Mouse (Mus musculus): ENCODE measurements around the gene Topors.
A peak's percentile ranks its signal among the peaks of the same experiment; 100 is the strongest.
"Not testable (repeated sequence)": the region's sequence is repeated elsewhere in the genome, so short reads cannot be mapped to it uniquely, and the experiment has no call there.

Gene Topors

DNA sequence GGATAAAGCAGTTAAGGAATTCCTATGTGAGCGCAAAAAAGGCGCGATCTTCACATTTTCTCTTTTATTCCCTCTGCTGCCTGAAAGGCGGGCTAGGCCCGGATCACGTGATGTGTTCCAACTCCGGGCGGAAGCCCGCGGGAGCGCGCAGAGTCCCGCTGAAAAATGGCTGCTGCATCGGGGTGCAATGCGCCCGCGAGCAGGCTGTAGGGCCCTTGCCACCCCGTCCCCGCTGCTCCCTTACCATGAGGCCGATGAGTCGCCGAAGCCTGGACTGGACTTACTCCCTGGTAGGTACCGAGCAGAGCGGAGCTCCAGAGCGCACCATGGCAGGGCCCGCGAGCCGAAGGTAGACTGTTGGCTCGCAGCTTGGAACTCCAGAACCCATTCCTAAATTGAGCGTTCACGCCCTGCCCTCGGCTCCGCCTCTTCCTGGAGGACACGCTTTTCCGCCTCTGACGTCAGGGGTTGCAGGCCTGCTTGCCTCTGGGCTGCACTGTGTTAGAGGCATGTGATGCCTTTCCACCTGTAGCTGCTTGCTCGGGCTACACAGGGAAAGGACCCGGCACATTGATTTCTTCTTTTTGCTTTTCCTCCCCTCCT is at the start of gene Topors, which contains the start of gene Smim27:
Topors (minus strand) TSS at position 421 of the 603 bp plus-strand sequence.
Smim27 (plus strand) TSS at position 150 of the 603 bp plus-strand sequence.
- DNase-seq (ENCODE audit: low read depth in 1 of 2, low spot score in 2 of 2): peak; percentile 88

- no peak for DNase-seq (ENCODE audit: low read depth in 1 of 2, low spot score in 2 of 2)
These were observed 47.8 kb upstream of the Topors start for GRCm38 (mm10) chr4:40317404-40317803.

GRCm38 (mm10) chr4:40313026-40313425 is 43.4 kb upstream of the Topors start:
- DNase-seq (ENCODE audit: low read depth in 1 of 2, low spot score in 2 of 2): peak; percentile 16 to 28

GRCm38 (mm10) chr4:40312213-40312612 is 42.6 kb upstream of the Topors start:
- no peak for DNase-seq (ENCODE audit: low read depth in 1 of 2, low spot score in 2 of 2)

GRCm38 (mm10) chr4:40310796-40311383 is 41.2 kb upstream of the Topors start:
- no peak for DNase-seq (ENCODE audit: low read depth in 1 of 2, low spot score in 2 of 2)

GRCm38 (mm10) chr4:40309682-40310081 is 40.0 kb upstream of the Topors start:
- no peak for DNase-seq (ENCODE audit: low read depth in 1 of 2, low spot score in 2 of 2)

DNA sequence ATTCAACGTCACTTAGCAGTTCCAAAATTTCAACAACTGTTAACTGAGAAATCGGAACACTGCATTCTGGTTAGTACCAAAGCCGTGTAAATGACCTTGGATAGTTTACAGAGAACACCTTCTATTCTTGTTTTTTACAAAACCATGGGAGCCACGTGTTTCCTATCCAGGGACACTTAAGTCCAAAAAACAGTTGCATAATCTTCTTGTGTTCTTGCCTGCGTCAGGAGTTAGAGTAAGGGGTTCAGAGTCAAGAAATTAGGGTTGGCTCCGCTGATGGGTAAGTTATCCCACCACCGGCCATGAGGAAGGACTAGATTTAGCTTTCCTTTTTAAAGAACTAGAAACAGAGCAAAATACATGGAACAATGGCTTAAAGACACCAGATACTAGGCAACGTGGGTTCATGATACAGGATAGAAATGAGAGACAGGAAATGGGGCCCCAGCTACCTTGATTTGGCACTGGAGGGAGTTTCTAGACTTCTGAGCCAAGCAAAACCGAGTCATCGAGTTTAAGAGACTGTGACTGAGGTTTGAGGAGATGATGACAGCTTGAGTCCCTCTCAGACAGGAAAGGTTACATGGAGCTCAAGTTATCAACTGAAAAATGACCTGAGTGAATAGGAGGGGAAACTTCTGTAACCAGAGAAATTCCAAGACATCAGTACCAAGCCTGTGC is 32.9 kb upstream of the Topors start:
- no peak for DNase-seq (ENCODE audit: low read depth in 1 of 2, low spot score in 2 of 2)

GRCm38 (mm10) chr4:40301076-40301789 is 31.6 kb upstream of the Topors start:
- DNase-seq (ENCODE audit: low read depth in 1 of 2, low spot score in 2 of 2): peak; percentile 23 to 34

- DNase-seq (ENCODE audit: low read depth in 1 of 2, low spot score in 2 of 2): no peak
These were observed 29.5 kb upstream of the Topors start for GRCm38 (mm10) chr4:40299169-40299568.

DNA sequence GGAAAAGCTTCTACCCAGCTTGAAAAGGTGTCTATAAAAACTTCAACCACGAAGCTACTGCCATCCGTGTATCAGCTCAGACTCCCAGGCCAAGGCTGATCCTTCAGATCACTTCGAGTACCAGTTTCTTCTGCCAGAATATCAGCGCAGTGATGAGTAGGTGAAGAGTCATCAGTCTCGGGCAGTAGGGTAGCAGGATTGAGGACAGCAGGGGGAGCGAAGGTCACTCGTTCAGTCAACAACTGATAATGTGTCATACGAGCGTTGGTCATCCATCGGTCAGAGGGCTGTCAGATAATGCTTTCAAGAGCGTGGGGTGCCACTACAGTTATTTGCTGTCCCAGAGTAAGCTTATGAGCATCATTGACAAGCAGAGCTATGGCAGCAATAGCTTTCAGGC is 21.9 kb upstream of the Topors start:
- not testable (repeated sequence) for DNase-seq (ENCODE audit: low read depth in 1 of 2, low spot score in 2 of 2)

DNA sequence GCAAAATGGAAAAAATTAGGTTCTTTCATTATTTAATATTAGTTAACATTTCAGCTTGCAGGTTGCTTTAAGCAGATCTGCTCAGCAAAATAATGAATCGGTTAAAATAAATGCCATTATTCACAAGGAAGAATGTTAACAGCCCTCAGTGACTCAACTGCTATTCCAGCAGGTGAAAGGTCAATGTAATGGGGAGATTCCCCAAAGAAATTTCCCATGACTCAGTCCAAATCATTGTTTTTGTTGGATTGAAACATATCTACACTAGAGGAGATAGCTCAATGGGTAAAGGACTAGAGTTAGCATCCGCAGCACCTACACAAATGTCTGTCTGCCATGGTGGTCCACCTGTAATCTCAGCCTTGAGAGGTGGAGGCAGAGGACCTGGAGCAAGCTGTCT is 19.4 kb upstream of the Topors start:
- no peak for DNase-seq (ENCODE audit: low read depth in 1 of 2, low spot score in 2 of 2)

DNA sequence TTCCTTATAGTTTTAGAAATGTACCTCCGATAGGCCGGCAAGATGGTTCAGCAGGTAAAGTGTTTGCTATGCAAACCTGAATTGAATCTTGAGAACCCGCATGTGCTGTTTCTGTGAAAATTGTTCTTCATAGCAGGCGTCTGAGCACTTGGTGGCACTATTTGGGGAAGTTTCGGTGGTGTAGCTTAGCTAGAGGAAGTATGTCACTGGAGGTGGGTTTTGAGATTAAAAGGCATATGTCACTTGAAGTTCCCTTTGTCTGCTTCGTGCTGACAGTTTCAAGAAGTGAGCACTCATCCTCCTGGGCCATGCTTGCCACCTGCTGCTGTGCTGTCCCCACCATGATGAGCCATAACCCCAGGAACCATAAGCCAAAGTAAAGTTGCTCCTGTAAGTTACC is 17.8 kb upstream of the Topors start:
- DNase-seq (ENCODE audit: low read depth in 1 of 2, low spot score in 2 of 2): no peak

DNA sequence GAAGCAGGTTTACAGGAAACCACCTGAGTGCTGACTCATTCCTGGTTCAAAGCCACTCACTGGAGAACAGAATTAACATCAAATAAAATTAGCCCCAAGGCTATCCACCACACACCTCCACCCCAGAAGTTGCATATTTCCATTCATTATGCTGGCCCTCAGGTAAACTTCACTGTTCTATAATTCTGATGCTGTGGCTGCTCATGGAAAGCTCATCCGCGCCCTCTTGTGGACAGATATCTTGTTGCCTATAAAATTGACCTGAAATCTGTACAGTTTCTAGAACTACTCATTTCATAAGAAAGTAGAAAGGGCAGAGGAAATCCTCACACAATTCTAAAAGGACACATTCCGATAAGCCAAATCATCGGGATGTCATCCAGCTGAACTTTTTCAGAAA is 15.9 kb upstream of the Topors start:
- DNase-seq (ENCODE audit: low read depth in 1 of 2, low spot score in 2 of 2): peak in 1 of 2 experiments; percentile 25

- peak; percentile 61 to 87 for DNase-seq (ENCODE audit: low read depth in 1 of 2, low spot score in 2 of 2)
These were observed 9.7 kb upstream of the Topors start, which contains the start of gene Ndufb6 for GRCm38 (mm10) chr4:40279276-40279900. Ndufb6 (minus strand) TSS chr4:40279421.

- no peak for DNase-seq (ENCODE audit: low read depth in 1 of 2, low spot score in 2 of 2)
These were observed 9.2 kb upstream of the Topors start for GRCm38 (mm10) chr4:40278880-40279275.

- no peak for DNase-seq (ENCODE audit: low read depth in 1 of 2, low spot score in 2 of 2)
These were observed 815 bp downstream of the Topors start for GRCm38 (mm10) chr4:40268835-40269234.

- DNase-seq (ENCODE audit: low read depth in 1 of 2, low spot score in 2 of 2): peak; percentile 45 to 67
These were observed 1.3 kb downstream of the Topors start for GRCm38 (mm10) chr4:40268204-40268813.

GRCm38 (mm10) chr4:40267681-40268080 is 2.0 kb downstream of the Topors start:
- DNase-seq (ENCODE audit: low read depth in 1 of 2, low spot score in 2 of 2): no peak

- DNase-seq (ENCODE audit: low read depth in 1 of 2, low spot score in 2 of 2): no peak
These were observed 5.3 kb downstream of the Topors start for GRCm38 (mm10) chr4:40264321-40264720.

- no peak for DNase-seq (ENCODE audit: low read depth in 1 of 2, low spot score in 2 of 2)
These were observed 15.1 kb downstream of the Topors start for GRCm38 (mm10) chr4:40254385-40255103.

Data from monocyte, adult 2 months (primary cell).